Mouse (Mus musculus) midbrain, embryonic 11.5 days (tissue): Measurements from ENCODE around the gene Supt5. TPM values are rescaled to one million over a fixed set of nuclear protein-coding genes. Genes with fewer than 3 reads are reported as not detected.

Experiments
- ATAC-seq: fragments of 200-750 bp; cut with Nextera tagmentation; 2 replicates; pipeline ENCODE4 v1.8.0; 2017; ENCODE audit warnings: moderate TSS enrichment, moderate library complexity; ENCODE audit not compliant: low FRiP score
- DNase-seq: peaks from one replicate; pipeline ENCODE4 v3.0.0; 2015; ENCODE audit warnings: low spot score; ENCODE audit errors: missing footprints
- H3K27ac ChIP-seq: fragments of 300-500 bp; sonication (generic); 2 replicates; pipeline ENCODE4 v1.5.1; 2014; ENCODE audit warnings: low read depth, low read length
- H3K27me3 ChIP-seq: fragments of 300-500 bp; sonication (generic); 2 replicates; pipeline ENCODE4 v1.6.1; 2014; ENCODE audit warnings: mild to moderate bottlenecking, low read length, moderate library complexity, mixed read lengths; ENCODE audit not compliant: control insufficient read depth, insufficient read depth
- H3K36me3 ChIP-seq: fragments of 300-500 bp; sonication (generic); 2 replicates; pipeline ENCODE4 v1.6.1; 2014; ENCODE audit warnings: mild to moderate bottlenecking, low read length, moderate library complexity, mixed read lengths; ENCODE audit not compliant: control insufficient read depth, insufficient read depth
- H3K4me1 ChIP-seq: fragments of 300-500 bp; sonication (generic); 2 replicates; pipeline ENCODE4 v1.6.1; 2014; ENCODE audit warnings: low read length; ENCODE audit not compliant: control insufficient read depth, insufficient read depth
- H3K4me2 ChIP-seq: fragments of 300-500 bp; sonication (generic); 2 replicates; pipeline ENCODE4 v1.6.1; 2014; ENCODE audit warnings: mild to moderate bottlenecking, moderate library complexity
- H3K4me3 ChIP-seq: fragments of 300-500 bp; sonication (generic); 2 replicates; pipeline ENCODE4 v1.5.1; 2014; ENCODE audit warnings: low read depth, low read length
- H3K9ac ChIP-seq: fragments of 300-500 bp; sonication (generic); 2 replicates; pipeline ENCODE4 v1.6.1; 2014; ENCODE audit warnings: low read length
- H3K9me3 ChIP-seq: fragments of 300-500 bp; sonication (generic); 2 replicates; pipeline ENCODE4 v1.6.1; 2016; ENCODE audit warnings: low read length; ENCODE audit not compliant: control insufficient read depth
- WGBS: fragments of 180-500 bp; shearing (Covaris S2); extraction: QIAGEN DNeasy Blood & Tissue Kit; methylation state at CpG from one replicate; pipeline ENCODE4 v1.1.7; 2014; 5-methylcytosine and 5-hydroxymethylcytosine counted together
- polyA plus RNA-seq: library from polyadenylated mRNA; unstranded; fragments of >200 nt; fragmentation: Nextera tagmentation; extraction: Ambion mirVana; gene quantifications from 2 replicates; pipeline ENCODE4 v1.2.1, GENCODE M21; 2014

The Supt5 gene
- polyA plus RNA-seq, 1 experiment from 2014 or later, result 82.2 TPM

DNA sequence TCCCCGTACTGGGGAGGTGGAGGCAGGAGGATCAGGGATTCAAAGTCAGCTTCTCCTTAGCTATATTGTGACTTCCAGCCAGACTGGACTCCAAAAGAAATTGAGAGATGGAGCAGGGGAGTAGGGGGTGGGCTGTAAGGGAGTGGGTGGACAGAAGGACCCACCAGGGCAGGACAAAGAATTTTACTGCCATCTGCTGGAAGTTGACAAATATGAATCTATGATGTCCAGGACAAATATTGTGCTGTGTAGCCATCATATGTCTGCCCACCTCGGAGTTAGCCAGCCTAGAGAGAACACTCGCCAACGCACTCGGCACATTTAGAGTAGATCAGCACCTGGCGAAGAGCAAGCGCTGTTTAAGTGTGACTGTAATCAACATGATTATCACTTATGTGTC lies 10.1 kb upstream of the Supt5 start:
- Histone ChIP-seq H3K27me3 (no peaks in the 10 kb centered on the region), H3K9ac (no peak overlapping the region), H3K4me2 (no peak overlapping the region), H3K9me3 (no peaks in the 10 kb centered on the region), H3K4me3 (no peak overlapping the region), H3K36me3 (peaks cover 7% of the 10 kb centered on the region), H3K4me1 (peaks cover 14% of the 10 kb centered on the region), H3K27ac (no peak overlapping the region)
- 85% methylated on average over 7 of the region's 7 CpGs for WGBS
- no peak for ATAC-seq
- DNase-seq, result no peak

DNA sequence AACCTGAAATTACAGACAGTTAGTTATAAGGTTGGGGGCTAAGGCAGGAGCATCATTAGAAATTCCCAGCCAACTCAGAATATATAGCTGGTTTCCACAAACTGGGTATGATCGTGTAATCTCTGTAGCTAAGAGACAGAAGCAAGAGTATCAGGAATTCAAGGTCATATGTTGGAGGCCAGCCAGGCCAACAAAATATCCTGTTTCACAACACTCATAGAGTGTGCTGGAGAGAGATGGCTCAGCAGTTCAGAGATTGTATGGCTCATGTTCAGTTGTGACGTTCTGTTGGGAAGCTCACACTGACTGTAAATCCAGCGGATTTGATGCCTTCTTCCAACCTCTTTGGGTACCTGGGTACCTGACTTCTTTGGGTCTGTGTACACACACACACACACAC lies 9.2 kb upstream of the Supt5 start:
- H3K27ac ChIP-seq, result no peak overlapping the region
- no peaks in the 10 kb centered on the region; the same call in 1 of the 2 replicates for H3K36me3 ChIP-seq
- H3K27me3 ChIP-seq, result no peaks in the 10 kb centered on the region
- DNase-seq, result no peak
- no peak overlapping the region for H3K4me2 ChIP-seq
- 82% methylated on average over 3 of the region's 3 CpGs for WGBS
- H3K4me3 ChIP-seq, result no peak overlapping the region
- no peaks in the 10 kb centered on the region for H3K9me3 ChIP-seq
- peaks cover 14% of the 10 kb centered on the region for H3K4me1 ChIP-seq
- no peak for ATAC-seq
- no peak overlapping the region for H3K9ac ChIP-seq

DNA sequence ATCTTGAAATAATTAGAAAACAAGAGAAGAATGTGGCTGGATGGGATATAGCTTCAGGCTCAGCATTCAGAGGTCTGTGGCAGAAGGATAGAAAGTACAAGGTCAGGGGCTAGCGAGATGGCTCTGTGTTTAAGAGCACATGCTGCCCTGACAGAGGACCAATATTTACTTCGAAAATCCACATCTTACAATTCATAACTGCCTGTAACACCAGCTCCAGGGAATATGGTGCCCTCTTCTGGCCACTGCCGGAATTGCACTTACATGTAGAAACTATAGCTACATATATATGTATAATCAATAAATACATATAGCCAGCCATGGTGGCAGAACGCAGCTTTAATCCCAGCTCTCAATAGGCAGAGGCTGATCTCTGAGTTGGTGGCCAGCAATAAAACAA lies 6.1 kb upstream of the Supt5 start:
- 15% methylated on average over 4 of the region's 4 CpGs for WGBS
- no peaks in the 10 kb centered on the region for H3K36me3 ChIP-seq
- ATAC-seq (0 out of 2 replicates have a peak, but pooled peaks have one; percentile 17), DNase-seq (peak; percentile 96)
- no peak overlapping the region for H3K27ac ChIP-seq
- H3K4me2 ChIP-seq, result no peak overlapping the region
- H3K4me3 ChIP-seq, result no peak overlapping the region
- no peak overlapping the region for H3K9ac ChIP-seq
- H3K9me3 ChIP-seq, result no peaks in the 10 kb centered on the region
- peaks cover under 1% of the 10 kb centered on the region; the same call in 1 of the 2 replicates for H3K4me1 ChIP-seq
- H3K27me3 ChIP-seq, result no peaks in the 10 kb centered on the region

DNA sequence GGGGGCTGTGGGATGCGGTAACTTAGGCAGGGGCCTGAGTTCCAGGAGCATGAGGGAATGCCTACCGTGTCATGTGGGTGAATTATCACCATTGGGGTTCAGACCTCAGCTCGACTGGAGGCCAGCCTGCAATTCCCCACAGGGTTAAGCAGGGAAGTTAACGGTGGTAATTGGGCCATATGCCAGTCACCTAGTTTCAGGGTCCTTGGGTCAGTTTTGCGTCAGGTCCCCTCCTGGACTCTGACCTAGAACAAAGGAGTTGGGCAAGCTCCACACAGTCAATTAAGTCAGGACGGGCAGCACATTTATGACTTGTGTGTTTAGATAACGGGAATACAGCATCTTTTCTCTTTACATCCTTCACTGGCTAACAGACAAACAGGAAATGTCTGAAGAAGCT lies 2.8 kb upstream of the Supt5 start:
- Histone ChIP-seq H3K4me1 (peaks cover 9% of the 10 kb centered on the region; the same call in 1 of the 2 replicates), H3K9ac (no peak overlapping the region), H3K36me3 (no peaks in the 10 kb centered on the region), H3K4me2 (no peak overlapping the region), H3K9me3 (no peaks in the 10 kb centered on the region), H3K4me3 (no peak overlapping the region), H3K27ac (no peak overlapping the region), H3K27me3 (no peaks in the 10 kb centered on the region)
- DNase-seq (no peak), ATAC-seq (no peak)
- 58% methylated on average over 7 of the region's 7 CpGs for WGBS

DNA sequence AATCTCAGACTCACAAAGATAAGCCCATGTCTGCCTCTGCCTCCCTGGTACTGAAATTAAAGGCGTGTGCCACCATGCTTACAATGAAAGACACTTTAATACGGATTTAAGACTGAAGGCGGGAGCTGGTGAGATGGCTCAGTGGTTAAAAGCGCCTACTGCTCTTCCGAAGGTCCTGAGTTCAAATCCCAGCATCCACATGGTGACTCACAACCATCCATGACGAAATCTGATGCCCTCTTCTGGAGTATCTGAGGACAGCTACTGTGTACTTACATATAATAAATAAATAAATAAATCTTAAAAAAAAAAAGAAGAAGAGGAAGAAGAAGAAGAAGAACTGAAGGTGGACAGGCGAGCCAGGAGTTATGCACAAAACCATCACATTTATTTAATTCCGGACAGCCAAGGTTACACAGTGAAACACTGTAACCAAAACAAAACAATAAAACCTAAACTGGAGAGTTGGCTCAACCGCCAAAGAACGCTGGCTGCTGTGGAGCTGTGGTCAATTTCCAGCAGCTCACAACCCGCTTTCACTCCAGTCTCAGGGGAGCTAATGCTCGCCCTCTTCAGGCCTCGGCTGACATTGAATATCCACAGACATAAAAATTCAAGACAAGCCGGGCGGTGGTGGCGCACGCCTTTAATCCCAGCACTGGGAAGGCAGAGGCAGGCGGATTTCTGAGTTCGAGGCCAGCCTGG lies 819 bp upstream of the Supt5 start:
- WGBS, result 80% methylated on average over 19 of the region's 19 CpGs
- peak overlapping the region; percentile 89 for H3K4me2 ChIP-seq
- peak overlapping the region; percentile 96 for H3K4me3 ChIP-seq
- peak overlapping the region; percentile 78 for H3K27ac ChIP-seq
- no peaks in the 10 kb centered on the region for H3K36me3 ChIP-seq
- H3K9me3 ChIP-seq, result no peaks in the 10 kb centered on the region
- peaks cover 9% of the 10 kb centered on the region; the same call in 1 of the 2 replicates for H3K4me1 ChIP-seq
- DNase-seq (no peak), ATAC-seq (peak; percentile 12; the same call in 1 of the 2 replicates)
- peak overlapping the region; percentile 95 for H3K9ac ChIP-seq
- no peaks in the 10 kb centered on the region for H3K27me3 ChIP-seq

DNA sequence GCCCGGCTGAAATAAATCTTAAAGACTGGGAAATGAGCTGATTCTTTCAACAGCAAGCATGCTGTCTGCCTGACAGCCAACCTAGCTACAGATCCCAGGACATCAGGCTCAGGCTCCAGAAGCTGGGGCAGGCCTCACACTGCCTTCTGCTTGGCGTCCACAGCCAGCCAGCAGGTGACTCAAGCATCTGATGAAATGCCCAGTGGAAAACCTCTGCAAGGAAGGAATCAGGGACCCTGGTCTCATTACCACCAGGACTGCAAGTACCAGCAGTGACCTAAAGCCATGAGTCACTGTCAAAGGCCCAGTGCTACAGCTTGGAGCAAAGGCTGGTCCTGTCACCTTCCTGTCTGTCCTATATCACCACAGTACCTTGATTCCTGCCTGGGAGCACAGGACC lies 3.1 kb downstream of the Supt5 start:
- Histone ChIP-seq H3K9me3 (no peaks in the 10 kb centered on the region), H3K27me3 (no peaks in the 10 kb centered on the region), H3K4me3 (no peak overlapping the region), H3K4me2 (no peak overlapping the region), H3K36me3 (peaks cover 4% of the 10 kb centered on the region; the same call in 1 of the 2 replicates), H3K27ac (no peak overlapping the region), H3K4me1 (peaks cover 9% of the 10 kb centered on the region; the same call in 1 of the 2 replicates), H3K9ac (no peak overlapping the region)
- ATAC-seq (no peak), DNase-seq (no peak)
- WGBS, result 95% methylated on average over 2 of the region's 2 CpGs

DNA sequence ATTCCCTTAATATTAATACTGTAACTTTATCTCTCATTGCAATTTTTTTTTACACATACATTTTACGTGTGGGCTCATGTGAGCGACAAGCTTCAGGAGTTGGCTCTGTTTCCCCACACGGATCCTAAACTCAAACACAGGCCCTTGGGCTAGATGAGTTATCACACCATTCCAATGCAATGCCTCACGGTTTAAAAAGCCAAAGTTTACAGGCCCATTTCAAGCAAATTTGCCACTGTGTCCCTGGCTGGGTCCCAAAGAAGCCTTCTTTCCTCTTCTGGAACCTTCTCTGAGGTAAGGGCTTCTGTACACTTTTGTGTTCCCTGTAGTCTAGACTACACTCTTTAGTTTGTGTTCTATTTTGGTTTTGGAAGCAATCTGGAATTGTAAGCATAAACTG lies 4.0 kb downstream of the Supt5 start:
- 95% methylated on average over 4 of the region's 4 CpGs for WGBS
- Histone ChIP-seq H3K4me2 (no peak overlapping the region), H3K4me1 (peaks cover 9% of the 10 kb centered on the region; the same call in 1 of the 2 replicates), H3K36me3 (peaks cover 7% of the 10 kb centered on the region; the same call in 1 of the 2 replicates), H3K27me3 (no peaks in the 10 kb centered on the region), H3K4me3 (no peak overlapping the region), H3K9me3 (no peaks in the 10 kb centered on the region), H3K9ac (no peak overlapping the region), H3K27ac (no peak overlapping the region)
- ATAC-seq (no peak), DNase-seq (no peak)

DNA sequence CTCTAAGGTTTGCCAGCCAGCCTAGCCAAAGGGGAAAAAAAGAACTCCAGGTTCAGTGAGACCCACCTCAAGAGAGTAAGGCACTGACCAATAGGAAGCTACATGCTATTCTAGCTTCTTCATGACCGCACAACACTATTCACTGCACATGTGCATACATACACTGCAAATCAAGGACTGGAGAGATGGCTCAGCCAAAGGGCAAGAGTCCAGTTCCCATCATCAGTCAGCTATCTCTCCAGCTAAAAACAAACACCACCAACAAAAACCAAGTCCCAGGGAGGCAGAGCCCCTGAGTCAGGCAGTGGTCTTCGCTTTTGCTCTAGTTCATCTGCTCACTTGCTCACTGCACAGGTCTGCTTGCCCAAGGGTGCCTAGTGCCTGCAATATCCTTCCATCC lies 10.3 kb downstream of the Supt5 start:
- H3K4me1 ChIP-seq, result no peaks in the 10 kb centered on the region
- H3K4me3 ChIP-seq, result no peak overlapping the region
- no peak for DNase-seq
- ATAC-seq, result no peak
- no peak overlapping the region for H3K27ac ChIP-seq
- 98% methylated on average over 2 of the region's 2 CpGs for WGBS
- H3K36me3 ChIP-seq, result peaks cover 36% of the 10 kb centered on the region
- H3K27me3 ChIP-seq, result no peaks in the 10 kb centered on the region
- H3K9ac ChIP-seq, result no peak overlapping the region
- no peaks in the 10 kb centered on the region for H3K9me3 ChIP-seq
- no peak overlapping the region for H3K4me2 ChIP-seq

DNA sequence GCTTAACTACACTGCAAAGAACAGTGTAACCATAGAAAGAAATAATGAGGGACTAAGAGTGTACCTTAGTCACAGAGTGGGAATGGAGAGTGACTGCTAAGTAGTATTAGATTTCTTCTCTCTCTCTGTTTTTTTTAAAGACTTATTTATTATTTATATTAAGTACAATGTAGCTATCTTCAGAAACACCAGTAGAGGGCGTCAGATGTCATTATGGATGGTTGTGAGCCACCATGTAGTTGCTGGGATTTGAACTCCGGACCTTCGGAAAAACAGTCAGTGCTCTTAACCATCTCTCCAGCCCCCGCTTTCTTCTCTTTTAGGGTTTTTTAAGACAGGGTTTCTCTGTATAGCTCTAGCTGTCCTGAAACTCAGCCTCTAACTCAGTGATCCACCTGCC lies 12.1 kb downstream of the Supt5 start:
- Histone ChIP-seq H3K27me3 (no peaks in the 10 kb centered on the region), H3K36me3 (peaks cover 49% of the 10 kb centered on the region), H3K4me2 (no peak overlapping the region), H3K4me3 (no peak overlapping the region), H3K9me3 (no peaks in the 10 kb centered on the region), H3K4me1 (no peaks in the 10 kb centered on the region), H3K27ac (no peak overlapping the region), H3K9ac (no peak overlapping the region)
- 81% methylated on average over 4 of the region's 4 CpGs for WGBS
- DNase-seq (no peak), ATAC-seq (no peak)
